Mouse (Mus musculus) heart, embryonic 16.5 days (tissue): ENCODE results near the gene Rps19. TPM values are rescaled to one million over a fixed set of nuclear protein-coding genes. Genes with fewer than 3 reads are reported as not detected.

ENCODE experiments used
- ATAC-seq: fragments of 200-750 bp; cut with Nextera tagmentation; replicated peaks from 2 replicates; pipeline ENCODE4 v1.8.0; 2017; ENCODE audit warnings: moderate number of reproducible peaks; ENCODE audit not compliant: insufficient read depth, low FRiP score; ENCODE audit errors: extremely low read depth
- H3K27ac ChIP-seq: fragments of 300-500 bp; sonication (generic); 2 replicates; pipeline ENCODE4 v1.5.1; 2014; ENCODE audit warnings: mild to moderate bottlenecking, low read length, control low read depth, moderate library complexity
- H3K27me3 ChIP-seq: fragments of 300-500 bp; sonication (generic); 2 replicates; pipeline ENCODE4 v1.6.1; 2014; ENCODE audit warnings: low read length, mixed read lengths; ENCODE audit not compliant: control insufficient read depth, insufficient read depth
- H3K36me3 ChIP-seq: fragments of 300-500 bp; sonication (generic); 2 replicates; pipeline ENCODE4 v1.6.1; 2014; ENCODE audit not compliant: control insufficient read depth, insufficient read depth
- H3K4me1 ChIP-seq: fragments of 300-500 bp; sonication (generic); 2 replicates; pipeline ENCODE4 v1.6.1; 2014; ENCODE audit warnings: low read length, mixed read lengths; ENCODE audit not compliant: control insufficient read depth, insufficient read depth
- H3K4me2 ChIP-seq: fragments of 300-500 bp; sonication (generic); 2 replicates; pipeline ENCODE4 v1.6.1; 2014; ENCODE audit warnings: low read depth, mild to moderate bottlenecking, control low read depth, low read length
- H3K4me3 ChIP-seq: fragments of 300-500 bp; sonication (generic); 2 replicates; pipeline ENCODE4 v1.5.1; 2014; ENCODE audit warnings: mild to moderate bottlenecking, control low read depth, low read length
- H3K9ac ChIP-seq: fragments of 300-500 bp; sonication (generic); 2 replicates; pipeline ENCODE4 v1.6.1; 2014; ENCODE audit warnings: low read length, control low read depth
- H3K9me3 ChIP-seq: fragments of 300-500 bp; sonication (generic); replicated peaks from 2 replicates; pipeline ENCODE4 v1.6.1; 2016; ENCODE audit warnings: low read length; ENCODE audit not compliant: control insufficient read depth
- WGBS: fragments of 180-500 bp; shearing (Covaris S2); extraction: QIAGEN DNeasy Blood & Tissue Kit; methylation state at CpG from one replicate; pipeline ENCODE4 v1.1.7; 2014; 5-methylcytosine and 5-hydroxymethylcytosine counted together
- polyA plus RNA-seq: library from polyadenylated mRNA; unstranded; fragments of >200 nt; fragmentation: Nextera tagmentation; extraction: Ambion mirVana; gene quantifications from 2 replicates; pipeline ENCODE4 v1.2.1, GENCODE M21; 2015

Gene Rps19
- polyA plus RNA-seq, 1 experiment from 2014 or later, result 1,139 TPM

GRCm38 (mm10) chr7:24896269-24896668 is 12.1 kb downstream of the Rps19 start:
- Histone ChIP-seq H3K27ac (no peak overlapping the region), H3K4me1 (no peaks in the 10 kb centered on the region), H3K4me2 (no peak overlapping the region), H3K9me3 (no peaks in the 10 kb centered on the region), H3K27me3 (no peaks in the 10 kb centered on the region), H3K4me3 (no peak overlapping the region), H3K9ac (no peak overlapping the region), H3K36me3 (no peaks in the 10 kb centered on the region)
- no peak for ATAC-seq
- 87% methylated on average over 8 of the region's 8 CpGs for WGBS

- ATAC-seq, result no peak
- Histone ChIP-seq H3K4me2 (no peak within 1 kb of the TSS), H3K9me3 (no peaks in the 10 kb centered on the region), H3K27ac (no peak within 1 kb of the TSS), H3K4me3 (no peak within 1 kb of the TSS), H3K36me3 (no peaks in the 10 kb centered on the region), H3K27me3 (no peaks in the 10 kb centered on the region), H3K4me1 (peaks cover 6% of the 10 kb centered on the region), H3K9ac (no peak within 1 kb of the TSS)
- WGBS, result 57% methylated on average over 12 of the region's 12 CpGs
Observed at GRCm38 (mm10) chr7:24897224-24897623, 13.1 kb downstream of the Rps19 start, which contains the start of gene Cd79a. TSS of gene Cd79a (plus strand) at chr7:24897381.

GRCm38 (mm10) chr7:24897959-24898358 is 13.8 kb downstream of the Rps19 start:
- no peaks in the 10 kb centered on the region for H3K27me3 ChIP-seq
- no peaks in the 10 kb centered on the region for H3K9me3 ChIP-seq
- no peak overlapping the region for H3K4me2 ChIP-seq
- H3K27ac ChIP-seq, result no peak overlapping the region
- H3K9ac ChIP-seq, result no peak overlapping the region
- H3K4me3 ChIP-seq, result no peak overlapping the region
- peaks cover 8% of the 10 kb centered on the region for H3K4me1 ChIP-seq
- no peaks in the 10 kb centered on the region for H3K36me3 ChIP-seq
- ATAC-seq, result no peak
- WGBS, result 70% methylated on average over 5 of the region's 5 CpGs

GRCm38 (mm10) chr7:24901114-24901513 is 16.9 kb downstream of the Rps19 start:
- H3K27me3 ChIP-seq, result no peaks in the 10 kb centered on the region
- H3K4me2 ChIP-seq, result no peak overlapping the region
- WGBS, result 67% methylated on average over 6 of the region's 6 CpGs
- no peaks in the 10 kb centered on the region for H3K36me3 ChIP-seq
- H3K9ac ChIP-seq, result no peak overlapping the region
- ATAC-seq, result no peak
- no peaks in the 10 kb centered on the region for H3K9me3 ChIP-seq
- no peak overlapping the region for H3K27ac ChIP-seq
- peaks cover 22% of the 10 kb centered on the region for H3K4me1 ChIP-seq
- H3K4me3 ChIP-seq, result no peak overlapping the region

GRCm38 (mm10) chr7:24901842-24902241 is 17.7 kb downstream of the Rps19 start:
- 36% methylated on average over 1 of the region's 1 CpGs for WGBS
- ATAC-seq, result no peak
- peaks cover 29% of the 10 kb centered on the region for H3K4me1 ChIP-seq
- H3K9me3 ChIP-seq, result no peaks in the 10 kb centered on the region
- no peak overlapping the region for H3K9ac ChIP-seq
- H3K36me3 ChIP-seq, result no peaks in the 10 kb centered on the region
- H3K4me2 ChIP-seq, result peak overlapping the region; percentile 96
- no peaks in the 10 kb centered on the region for H3K27me3 ChIP-seq
- no peak overlapping the region for H3K4me3 ChIP-seq
- peak overlapping the region; percentile 94 for H3K27ac ChIP-seq

- no peak for ATAC-seq
- peak overlapping the region; percentile 94 for H3K27ac ChIP-seq
- no peaks in the 10 kb centered on the region for H3K27me3 ChIP-seq
- H3K9ac ChIP-seq, result peak overlapping the region; percentile 92
- WGBS, result 53% methylated on average over 2 of the region's 2 CpGs
- H3K4me2 ChIP-seq, result peak overlapping the region; percentile 96
- peak overlapping the region; percentile 88 for H3K4me3 ChIP-seq
- no peaks in the 10 kb centered on the region for H3K9me3 ChIP-seq
- peaks cover 32% of the 10 kb centered on the region for H3K4me1 ChIP-seq
- H3K36me3 ChIP-seq, result no peaks in the 10 kb centered on the region
Observed at GRCm38 (mm10) chr7:24902264-24902629, 18.1 kb downstream of the Rps19 start.

GRCm38 (mm10) chr7:24902630-24903443 is 18.7 kb downstream of the Rps19 start, which contains the start of gene Arhgef1:
TSS of gene Arhgef1 (plus strand) at chr7:24902912.
- H3K4me2 ChIP-seq, result peak within 1 kb of the TSS; percentile 96
- 6% methylated on average over 56 of the region's 68 CpGs for WGBS
- peak within 1 kb of the TSS; percentile 94 for H3K27ac ChIP-seq
- H3K27me3 ChIP-seq, result no peaks in the 10 kb centered on the region
- peak within 1 kb of the TSS; percentile 88 for H3K4me3 ChIP-seq
- H3K4me1 ChIP-seq, result peaks cover 32% of the 10 kb centered on the region
- no peaks in the 10 kb centered on the region for H3K9me3 ChIP-seq
- H3K36me3 ChIP-seq, result no peaks in the 10 kb centered on the region
- no peak; the same call in 1 of the 2 replicates for ATAC-seq
- H3K9ac ChIP-seq, result peak within 1 kb of the TSS; percentile 92

- Histone ChIP-seq H3K9me3 (no peaks in the 10 kb centered on the region), H3K4me2 (peak overlapping the region; percentile 96), H3K9ac (peak overlapping the region; percentile 92), H3K4me1 (peaks cover 32% of the 10 kb centered on the region), H3K27me3 (no peaks in the 10 kb centered on the region), H3K4me3 (peak overlapping the region; percentile 88), H3K36me3 (peaks cover 4% of the 10 kb centered on the region), H3K27ac (peak overlapping the region; percentile 94)
- no peak for ATAC-seq
- WGBS, result 22% methylated on average over 10 of the region's 10 CpGs
Observed at GRCm38 (mm10) chr7:24903444-24903825, 19.3 kb downstream of the Rps19 start.

GRCm38 (mm10) chr7:24904070-24904483 is 19.9 kb downstream of the Rps19 start:
- ATAC-seq, result peak; percentile 94
- Histone ChIP-seq H3K4me3 (peak overlapping the region; percentile 88), H3K4me1 (peaks cover 32% of the 10 kb centered on the region), H3K9me3 (no peaks in the 10 kb centered on the region), H3K27ac (peak overlapping the region; percentile 94), H3K36me3 (peaks cover 8% of the 10 kb centered on the region), H3K4me2 (peak overlapping the region; percentile 96), H3K27me3 (no peaks in the 10 kb centered on the region), H3K9ac (peak overlapping the region; percentile 92)
- 0% methylated on average over 30 of the region's 30 CpGs for WGBS
